ENCODE assay signal across 17 mouse cellular contexts in genomic region chr12:112730808-112731207, GRCm38 (mm10). TPM values are rescaled to one million over a fixed set of nuclear protein-coding genes. Genes with fewer than 3 reads are reported as not detected.
DNase-seq lines count a peak whose midpoint lies in the region; ATAC-seq lines count a peak whose summit lies in the region.
"Had no signal": no experiment of that assay in that cellular context is flagged by ENCODE, and none has a peak within 500 bp of the region (broad histone marks: within the 10 kb centered on the region; RNA-seq: fewer than 3 reads in every experiment).

No protein-coding gene starts in this region.

- no peak overlapping the region for H3K4me3 ChIP-seq in intestine, embryonic 15.5 days (replicated peaks)
- H3K4me3 ChIP-seq in intestine, embryonic 16.5 days (ENCODE audit: low read length): no peak overlapping the region
- H3K4me3 ChIP-seq: erythroblast, embryonic 14.5 days; forebrain, embryonic 10.5 days; heart, embryonic 12.5 days; hindbrain, embryonic 10.5 days had no signal

- H3K9ac ChIP-seq in intestine, embryonic 15.5 days: no peak overlapping the region
- no peak overlapping the region for H3K9ac ChIP-seq in intestine, embryonic 16.5 days (ENCODE audit: low read depth, low read length)
- H3K9ac ChIP-seq: heart, embryonic 12.5 days; hindbrain, embryonic 14.5 days had no signal

- H3K4me1 ChIP-seq in intestine, embryonic 15.5 days (replicated peaks): peaks cover 9% of the 10 kb centered on the region; the same call in 1 of the 2 replicates
- peaks cover 4% of the 10 kb centered on the region; the same call in 1 of the 2 replicates for H3K4me1 ChIP-seq in intestine, embryonic 16.5 days (ENCODE audit: control insufficient read depth, insufficient read depth, low read length)
- H3K4me1 ChIP-seq: heart, embryonic 12.5 days; hindbrain, embryonic 10.5 days had no signal

- no peaks in the 10 kb centered on the region for H3K9me3 ChIP-seq in intestine, embryonic 15.5 days
- H3K9me3 ChIP-seq in intestine, embryonic 16.5 days (ENCODE audit: control insufficient read depth, low read length): no peaks in the 10 kb centered on the region
- H3K9me3 ChIP-seq: forebrain, embryonic 10.5 days; heart, embryonic 12.5 days; hindbrain, embryonic 10.5 days had no signal

- H3K36me3 ChIP-seq in intestine, embryonic 15.5 days: peaks cover 3% of the 10 kb centered on the region; the same call in 1 of the 2 replicates
- peaks cover 3% of the 10 kb centered on the region for H3K36me3 ChIP-seq in intestine, embryonic 16.5 days (ENCODE audit: control insufficient read depth, insufficient read depth, low read length)

- intact Hi-C loops in left cerebral cortex, postnatal 25 days (cut with DNase I): no loop called here

- peak; percentile 25; the same call in 1 of the 2 replicates for ATAC-seq in intestine, embryonic 15.5 days
- no peak for ATAC-seq in intestine, embryonic 16.5 days
- ATAC-seq: forebrain, embryonic 14.5 days had no signal

- WGBS in intestine, embryonic 15.5 days: 79% methylated on average over 14 of the region's 14 CpGs
- 71% methylated on average over 14 of the region's 14 CpGs for WGBS in intestine, embryonic 16.5 days

- no peak overlapping the region for H3K27ac ChIP-seq in intestine, embryonic 15.5 days
- no peak overlapping the region for H3K27ac ChIP-seq in intestine, embryonic 16.5 days (ENCODE audit: low read length)
- H3K27ac ChIP-seq: forebrain, embryonic 10.5 days; hindbrain, embryonic 10.5 days; hindbrain, embryonic 14.5 days had no signal

- H3K4me2 ChIP-seq in intestine, embryonic 15.5 days (replicated peaks): no peak overlapping the region
- no peak overlapping the region for H3K4me2 ChIP-seq in intestine, embryonic 16.5 days (ENCODE audit: low read depth, low read length)
- H3K4me2 ChIP-seq: heart, embryonic 12.5 days; hindbrain, embryonic 14.5 days had no signal

- peak; percentile 22 for DNase-seq in cerebellum, adult 9-10 months
- DNase-seq in cerebellum, postnatal 4 days (ENCODE audit: low spot score in 2 of 2): no peak
- peak; percentile 44 for DNase-seq in urinary bladder, postnatal 14 days (ENCODE audit: low spot score)
- no peak for DNase-seq in urinary bladder, postnatal 10 days (ENCODE audit: low spot score)
- DNase-seq in left cerebral cortex, postnatal 25 days (ENCODE audit: low spot score in 2 of 2): no peak
- DNase-seq: adrenal gland, postnatal 10 days; B cell, adult 2 months; cerebellum, postnatal 14 days; gastrocnemius, postnatal 10 days had no signal

- H3K27me3 ChIP-seq in intestine, embryonic 15.5 days (replicated peaks): no peaks in the 10 kb centered on the region
- H3K27me3 ChIP-seq in intestine, embryonic 16.5 days (replicated peaks; ENCODE audit: control insufficient read depth, insufficient read depth, low read length): no peaks in the 10 kb centered on the region

RNA-seq across cellular contexts. Expression of gene Cep170b, which starts 10.6 kb away (rescaled TPM):
- 20.1 and 22.4 TPM in 2 replicates for polyA plus RNA-seq in intestine, embryonic 15.5 days (2015; fragmentation: Nextera tagmentation; extraction: Ambion mirVana)
- 12.4 and 13.2 TPM in 2 replicates for polyA plus RNA-seq in intestine, embryonic 16.5 days (2015; fragmentation: Nextera tagmentation; extraction: Ambion mirVana)
- total RNA-seq in left cerebral cortex, postnatal 25 days (2021): 100 to 1,000 TPM; 246 TPM

RNA-seq across cellular contexts. Expression of gene Pld4, which starts 29.6 kb away (rescaled TPM):
- 11.6 and 12.6 TPM in 2 replicates for polyA plus RNA-seq in intestine, embryonic 15.5 days (2015; fragmentation: Nextera tagmentation; extraction: Ambion mirVana)
- 12.2 and 13.0 TPM in 2 replicates for polyA plus RNA-seq in intestine, embryonic 16.5 days (2015; fragmentation: Nextera tagmentation; extraction: Ambion mirVana)
- 10 to 100 TPM in 1 of 2 experiments, 1 to 10 TPM in 1; 9.3 to 10.7 TPM for total RNA-seq in left cerebral cortex, postnatal 25 days (2021)

RNA-seq across cellular contexts. Expression of gene Zbtb42, which starts 52.2 kb away (rescaled TPM):
- polyA plus RNA-seq in intestine, embryonic 15.5 days (2015; fragmentation: Nextera tagmentation; extraction: Ambion mirVana): 7.5 and 10.3 TPM in 2 replicates
- polyA plus RNA-seq in intestine, embryonic 16.5 days (2015; fragmentation: Nextera tagmentation; extraction: Ambion mirVana): 6.8 and 8.2 TPM in 2 replicates
- 1 to 10 TPM in 1 of 2 experiments, under 1 TPM in 1; 0.76 to 1.3 TPM for total RNA-seq in left cerebral cortex, postnatal 25 days (2021)

RNA-seq across cellular contexts. Expression of gene Akt1, which starts 56.1 kb away (rescaled TPM):
- 128 and 141 TPM in 2 replicates for polyA plus RNA-seq in intestine, embryonic 15.5 days (2015; fragmentation: Nextera tagmentation; extraction: Ambion mirVana)
- 56.5 and 65.5 TPM in 2 replicates for polyA plus RNA-seq in intestine, embryonic 16.5 days (2015; fragmentation: Nextera tagmentation; extraction: Ambion mirVana)
- total RNA-seq in left cerebral cortex, postnatal 25 days (2021): 100 to 1,000 TPM; 138 to 140 TPM

Comparison
In these comparisons a context has a peak if more than half of its experiments do, and no peak if none do; other contexts are left out.
1. DNase-seq: peak in cerebellum, adult 9-10 months (single experiment) and urinary bladder, postnatal 14 days (single experiment); none in cerebellum, postnatal 4 days (0 of 2), urinary bladder, postnatal 10 days (single experiment) and left cerebral cortex, postnatal 25 days (0 of 2).